Mouse (Mus musculus) right cerebral cortex, adult 18-20 months (tissue): Measurements from ENCODE around the gene Myl10.
"Not testable (repeated sequence)": the region's sequence is repeated elsewhere in the genome, so short reads cannot be mapped to it uniquely, and the experiment has no call there.

Experiments used
- DNase-seq: peaks from one replicate; pipeline ENCODE4 v3.0.0; 2022; ENCODE audit warnings: mixed read lengths

The Myl10 gene

GRCm38 (mm10) chr5:136706803-136707202, 13.9 kb downstream of the Myl10 start:
- peak; percentile 41 for DNase-seq

GRCm38 (mm10) chr5:136708116-136708515, 15.2 kb downstream of the Myl10 start:
- no peak for DNase-seq

- no peak for DNase-seq
Observed at GRCm38 (mm10) chr5:136710742-136711141, 17.8 kb downstream of the Myl10 start.

GRCm38 (mm10) chr5:136714232-136714875, 21.4 kb downstream of the Myl10 start:
- no peak for DNase-seq

- DNase-seq: no peak
Observed at GRCm38 (mm10) chr5:136714879-136715278, 21.9 kb downstream of the Myl10 start.

GRCm38 (mm10) chr5:136716696-136717572, 24.0 kb downstream of the Myl10 start:
- no peak for DNase-seq

- DNase-seq: no peak
Observed at GRCm38 (mm10) chr5:136717573-136717854, 24.6 kb downstream of the Myl10 start.

GRCm38 (mm10) chr5:136718656-136719055, 25.7 kb downstream of the Myl10 start:
- no peak for DNase-seq

- no peak for DNase-seq
Observed at GRCm38 (mm10) chr5:136721596-136721995, 28.6 kb downstream of the Myl10 start.

GRCm38 (mm10) chr5:136726271-136726670, 33.3 kb downstream of the Myl10 start:
- not testable (repeated sequence) for DNase-seq

- no peak for DNase-seq
Observed at GRCm38 (mm10) chr5:136738918-136739317, 46.0 kb downstream of the Myl10 start.

- no peak for DNase-seq
Observed at GRCm38 (mm10) chr5:136746596-136746995, 53.6 kb downstream of the Myl10 start.
